Mouse (Mus musculus): ENCODE data around the gene Inip. TPM values are rescaled to one million over a fixed set of nuclear protein-coding genes. Genes with fewer than 3 reads are reported as not detected.

The Inip gene
- 19.0 and 19.9 TPM in 2 replicates for total RNA-seq (2021)
- long read RNA-seq, transcript Inip-201 (5 exons, 3,237 nt): minor isoform, 6 of 18 reads
- long read RNA-seq, transcript Inip-202 (4 exons, 1,438 nt): major isoform, 9 of 18 reads
- long read RNA-seq, partial matches to known transcripts: 0 of 18 reads
- long read RNA-seq, other reads (novel, unspliced or antisense): 1 of 18 reads

DNA sequence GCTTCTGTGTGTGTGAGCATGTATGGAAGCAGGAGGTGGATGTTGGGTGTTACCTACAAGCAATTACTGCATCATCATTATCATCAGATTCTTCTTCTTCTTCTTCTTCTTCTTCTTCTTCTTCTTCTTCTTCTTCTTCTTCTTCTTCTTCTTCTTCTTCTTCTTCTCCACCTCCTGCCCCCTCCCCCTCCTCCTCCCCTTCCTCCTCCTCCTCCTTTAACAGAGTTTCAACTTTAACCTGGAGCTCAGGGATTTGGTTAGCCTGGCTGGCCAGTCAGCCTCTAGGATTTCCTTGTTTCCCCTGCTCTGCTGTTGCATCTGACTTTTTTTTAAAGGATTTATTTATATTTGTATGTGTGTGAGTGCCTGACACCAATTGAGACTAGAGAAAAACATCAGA, at the start of gene Inip:
Gene Inip, minus strand, starts transcription at position 101 of the 400 bp plus-strand sequence.
- DNase-seq: no peak

- DNase-seq: peak; percentile 83
These were observed 48.8 kb upstream of the Inip start for GRCm38 (mm10) chr4:59850181-59850580.

- no peak for DNase-seq
These were observed 46.1 kb upstream of the Inip start for GRCm38 (mm10) chr4:59847447-59847846.

- no peak for DNase-seq
These were observed 43.9 kb upstream of the Inip start for GRCm38 (mm10) chr4:59845245-59845637.

DNA sequence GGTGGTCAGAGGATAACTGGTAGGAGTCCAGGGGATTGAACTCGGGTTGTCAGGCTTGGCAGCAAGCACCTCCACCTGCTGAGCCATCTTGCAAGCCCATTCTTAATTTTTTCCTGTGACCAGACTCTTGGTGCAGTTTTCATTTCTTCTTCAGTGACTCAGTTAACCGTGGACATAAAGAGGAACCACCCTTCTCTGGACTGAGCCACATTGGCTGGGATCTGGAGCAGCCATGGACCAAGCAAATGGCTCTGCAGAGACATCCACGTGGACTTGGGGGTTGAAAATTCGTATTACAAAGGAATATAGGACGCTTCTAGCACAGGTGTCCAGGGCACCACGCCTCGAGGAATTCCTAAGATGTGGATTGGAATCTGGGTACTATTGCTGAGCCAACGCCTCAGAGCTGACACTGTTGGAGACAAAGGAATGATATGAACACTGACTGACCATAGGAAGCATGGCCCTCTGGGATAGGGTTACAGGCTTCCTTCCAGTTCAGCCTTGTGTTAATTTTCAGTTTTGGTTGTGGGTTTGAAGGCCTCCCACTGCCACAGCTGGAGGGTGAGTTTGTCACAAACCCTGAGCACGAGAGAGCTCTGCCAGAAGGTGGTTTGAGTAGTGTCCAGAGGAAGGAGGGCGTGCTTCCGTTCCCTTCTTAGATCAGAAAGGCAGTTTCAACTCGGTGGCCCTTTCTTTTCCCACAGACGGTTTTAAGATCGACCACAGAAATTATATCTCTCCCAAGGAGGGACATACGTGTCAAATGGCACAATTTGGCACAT, 43.3 kb upstream of the Inip start:
- no peak for DNase-seq

DNA sequence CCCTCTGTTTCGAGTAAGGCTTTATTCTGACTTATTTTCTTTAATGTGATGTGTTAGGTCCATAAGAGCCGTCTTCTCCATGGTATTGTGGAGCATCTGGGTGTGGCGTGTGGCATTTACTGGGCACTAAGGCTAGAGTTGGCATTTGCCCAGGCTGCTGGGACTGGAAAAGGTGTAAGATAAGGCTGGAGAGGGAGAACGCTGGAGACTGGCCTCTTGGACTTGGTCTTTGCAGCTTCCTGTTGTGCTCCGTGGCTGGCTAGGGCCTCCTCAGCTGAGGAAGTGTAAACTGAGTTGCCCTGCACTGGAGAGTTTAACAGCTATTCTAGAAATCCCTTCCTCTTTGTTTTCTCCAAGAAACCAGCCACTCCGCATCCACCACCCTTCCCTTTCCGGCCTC, 36.3 kb upstream of the Inip start:
- DNase-seq: no peak

DNA sequence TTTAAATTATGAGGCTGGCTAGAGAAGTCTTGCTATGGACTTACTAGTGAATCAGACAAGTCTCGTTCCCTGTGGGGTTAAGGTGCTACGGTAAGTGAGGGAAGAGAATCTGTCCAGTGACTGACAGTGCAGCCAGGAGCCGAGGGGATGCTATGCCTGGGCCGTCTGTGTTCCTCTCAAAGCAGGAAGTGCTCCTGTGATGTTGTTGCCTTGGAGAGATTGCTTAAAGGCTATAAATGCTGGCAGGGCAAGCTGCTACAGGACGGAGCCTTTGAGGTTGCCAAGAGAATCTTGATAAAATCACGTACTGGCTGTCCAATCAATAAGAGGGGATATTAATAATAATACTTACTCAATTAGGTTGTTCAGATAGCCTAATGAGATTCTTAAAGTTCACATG, 31.4 kb upstream of the Inip start:
- no peak for DNase-seq

- no peak for DNase-seq
These were observed 29.6 kb upstream of the Inip start for GRCm38 (mm10) chr4:59831038-59831437.

DNA sequence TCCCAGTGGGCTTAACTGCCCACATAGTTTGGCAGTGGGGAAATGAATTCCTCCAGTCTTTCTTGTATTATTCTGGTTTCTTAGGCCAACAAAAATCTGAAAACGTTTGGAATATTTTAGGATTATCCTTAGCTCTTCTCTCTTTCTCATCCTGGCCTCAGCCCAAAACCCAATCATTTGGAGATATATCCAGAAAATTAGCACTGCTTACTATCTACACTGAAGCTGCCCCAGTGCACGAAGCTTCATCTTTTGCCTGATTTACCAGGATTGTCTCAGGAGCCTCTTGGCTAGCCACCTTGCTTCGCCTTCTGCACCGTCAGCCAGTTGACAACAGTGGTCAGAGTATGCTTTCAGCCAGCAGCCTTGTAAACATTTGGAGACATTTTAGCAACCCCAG, 27.7 kb upstream of the Inip start:
- DNase-seq: no peak

- no peak for DNase-seq
These were observed 25.0 kb upstream of the Inip start for GRCm38 (mm10) chr4:59826381-59826780.

DNA sequence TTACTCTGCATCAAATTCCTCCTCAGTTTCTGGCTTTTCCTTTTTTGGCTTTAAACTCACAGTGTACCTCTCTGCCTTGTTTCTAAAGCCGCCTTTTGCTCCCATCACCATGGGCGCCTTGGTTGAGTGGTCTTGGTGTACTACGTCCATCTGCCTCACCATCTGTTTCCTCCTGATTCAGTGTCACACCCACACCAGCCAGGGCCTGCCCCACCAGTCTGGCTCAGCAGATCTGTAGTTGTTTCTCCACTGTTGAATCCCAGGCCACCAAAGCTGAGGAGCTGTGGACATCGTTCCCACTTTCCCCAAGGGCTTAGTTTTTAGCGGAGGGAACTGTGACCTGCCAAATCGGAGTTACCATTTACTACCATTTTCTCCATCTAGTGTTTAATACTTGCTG, 24.2 kb upstream of the Inip start:
- DNase-seq: no peak

GRCm38 (mm10) chr4:59824860-59825259, 23.5 kb upstream of the Inip start:
- DNase-seq: no peak

GRCm38 (mm10) chr4:59823470-59823869, 22.1 kb upstream of the Inip start:
- DNase-seq: no peak

GRCm38 (mm10) chr4:59822119-59822518, 20.7 kb upstream of the Inip start:
- no peak for DNase-seq

DNA sequence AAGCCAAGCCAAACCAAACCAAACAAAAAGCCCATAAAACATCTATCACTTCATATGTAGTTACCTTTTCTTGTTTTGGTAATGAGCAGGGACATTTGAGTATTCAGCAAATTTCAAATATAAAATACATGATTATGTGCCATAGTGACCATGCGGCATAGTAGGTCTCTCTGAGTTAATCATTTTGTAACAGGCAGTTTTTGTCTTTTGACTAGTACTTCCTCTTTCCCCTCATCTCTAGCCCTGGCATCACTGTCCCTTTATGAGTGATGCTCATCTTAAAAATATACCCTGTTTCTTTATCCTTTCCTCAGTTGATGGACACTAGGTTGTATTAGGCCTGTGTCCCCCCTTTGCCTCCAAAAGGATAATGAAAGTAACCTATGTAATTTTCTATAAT, 20.1 kb upstream of the Inip start:
- no peak for DNase-seq

DNA sequence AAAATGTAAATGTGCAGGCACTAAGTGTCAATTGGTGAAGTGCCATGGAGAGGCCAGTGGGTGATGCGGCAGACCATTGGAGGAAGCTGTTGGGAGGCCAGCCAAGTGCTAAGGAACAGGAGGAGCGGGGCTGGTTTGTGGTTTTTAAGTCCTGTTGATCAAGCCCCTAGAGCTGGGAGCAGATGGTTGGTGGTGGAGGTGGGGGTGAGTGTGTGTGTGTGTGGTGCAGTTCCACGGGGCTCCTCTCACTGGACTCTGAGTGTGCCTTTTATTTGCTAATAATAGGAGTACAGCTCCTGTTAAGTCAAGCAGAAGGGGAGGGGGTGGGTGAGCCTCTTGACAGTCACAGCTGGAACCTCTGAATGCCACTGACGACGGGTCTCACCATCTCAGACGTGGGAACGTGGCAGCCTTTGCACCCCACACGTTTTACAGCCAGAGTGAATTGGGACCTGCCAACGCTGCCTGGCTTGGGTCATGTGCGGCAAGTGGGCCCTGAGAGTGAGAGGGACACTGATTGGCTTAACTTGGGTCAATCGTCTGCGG, 18.2 kb upstream of the Inip start:
- no peak for DNase-seq

DNA sequence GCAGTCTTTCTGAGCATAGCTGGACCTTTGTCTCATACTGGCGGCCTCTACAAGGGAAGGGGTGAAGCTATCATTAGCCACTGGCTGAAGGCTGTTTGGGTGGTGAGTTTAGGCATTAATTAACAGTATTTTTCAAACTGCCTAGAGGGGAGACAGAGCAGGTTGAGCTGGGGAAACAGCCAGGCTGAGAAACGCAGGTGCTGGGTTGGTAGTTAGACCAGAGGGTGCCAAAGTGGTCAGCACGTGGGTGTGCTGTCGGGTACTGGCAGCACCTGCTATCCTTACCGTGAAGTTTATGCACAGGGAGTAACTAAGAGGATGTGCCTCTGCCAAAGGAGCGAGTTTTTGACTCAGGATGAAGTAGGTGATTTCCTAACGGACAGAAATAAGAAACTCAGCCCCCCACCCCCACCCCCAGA, 17.7 kb upstream of the Inip start:
- DNase-seq: no peak

DNA sequence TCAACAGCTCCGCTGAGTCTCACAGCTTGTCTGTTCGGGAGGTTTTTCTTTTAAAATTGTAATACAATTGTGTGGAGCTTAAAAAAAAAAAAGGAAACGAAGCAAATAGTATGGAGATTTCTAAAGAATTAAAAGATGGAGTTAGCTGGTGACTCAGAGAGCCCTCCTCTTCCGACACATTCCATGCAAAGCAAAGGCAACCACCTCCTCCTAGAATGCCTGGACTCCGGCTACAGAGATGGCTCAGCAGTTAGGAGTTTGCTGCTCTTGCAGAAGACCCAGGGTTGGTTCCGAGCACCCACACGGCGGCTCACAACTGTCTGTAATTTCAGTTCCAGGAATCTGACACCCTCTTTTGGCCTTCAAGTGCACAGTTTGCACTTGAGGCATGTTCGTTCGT, 17.1 kb upstream of the Inip start:
- DNase-seq: no peak

DNA sequence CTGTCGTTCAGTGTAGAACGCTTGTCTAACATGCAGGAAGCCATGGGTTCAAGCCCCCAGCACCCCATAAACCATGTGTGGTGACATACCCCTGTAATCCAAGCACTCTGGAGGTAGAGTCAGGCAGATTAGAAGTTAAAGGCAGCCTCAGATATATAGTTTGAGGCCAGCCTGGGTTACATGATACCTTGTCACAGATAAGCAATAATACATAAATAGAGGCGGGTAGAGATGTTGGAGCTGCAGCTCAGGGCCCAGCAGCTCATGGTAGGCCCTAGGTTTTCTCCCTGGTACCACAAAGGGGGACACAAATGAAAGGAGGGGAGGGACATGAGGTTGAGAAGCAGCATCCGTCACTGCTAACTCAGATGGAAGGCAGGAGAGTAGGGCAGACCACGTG, 16.4 kb upstream of the Inip start:
- no peak for DNase-seq

- no peak for DNase-seq
These were observed 15.1 kb upstream of the Inip start for GRCm38 (mm10) chr4:59816477-59816876.

DNA sequence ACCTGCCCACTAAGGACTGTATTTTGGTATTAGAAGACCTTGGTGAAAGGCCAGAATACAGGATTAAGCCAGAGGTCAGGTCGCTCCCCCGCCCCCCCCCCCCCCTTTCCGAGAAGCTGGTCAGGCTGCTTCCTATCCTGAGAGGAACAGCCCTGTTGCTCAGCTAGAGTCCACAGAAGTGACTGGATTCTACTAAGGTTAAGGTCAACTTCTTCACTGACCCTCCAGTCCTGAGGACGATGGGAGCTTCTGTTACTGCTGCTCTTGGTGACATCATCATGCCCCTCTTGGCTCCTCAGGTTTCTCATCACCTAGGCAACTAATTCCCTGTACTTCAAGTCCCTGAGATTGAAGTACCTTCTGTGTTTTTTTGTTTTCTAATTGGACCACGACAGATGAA, 14.6 kb upstream of the Inip start:
- no peak for DNase-seq

DNA sequence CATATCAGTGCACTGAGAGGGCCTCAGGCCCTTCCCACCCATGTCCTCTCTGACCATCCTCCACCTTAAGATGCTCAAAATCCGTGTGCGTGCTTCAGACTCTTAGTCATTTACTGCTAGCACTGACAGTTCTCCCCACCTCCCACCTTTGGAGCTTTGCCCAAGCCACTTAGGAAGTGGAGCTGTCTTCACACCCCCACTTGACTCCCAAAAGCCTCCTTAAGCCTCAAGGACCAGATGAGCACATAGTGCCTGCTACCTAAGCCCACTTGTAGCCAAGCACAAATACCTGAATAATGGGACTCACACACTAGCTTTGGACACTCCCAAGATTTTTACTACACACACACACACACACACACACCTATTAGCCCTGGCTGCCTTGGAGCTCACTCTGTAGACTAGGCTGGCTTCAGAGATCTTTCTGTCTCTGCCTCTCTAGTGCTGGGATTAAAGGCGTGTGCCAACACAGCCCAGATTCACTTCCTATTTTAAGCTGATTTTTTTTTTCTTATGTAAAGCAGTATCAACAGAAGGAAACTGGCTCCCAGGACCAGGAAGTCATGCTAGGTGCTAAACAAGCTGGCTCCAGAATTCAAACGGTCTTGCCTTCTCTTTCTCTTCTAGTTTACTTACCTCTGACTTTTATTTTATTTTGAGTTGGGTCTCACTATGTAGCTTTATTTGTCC, 13.9 kb upstream of the Inip start:
- no peak for DNase-seq

DNA sequence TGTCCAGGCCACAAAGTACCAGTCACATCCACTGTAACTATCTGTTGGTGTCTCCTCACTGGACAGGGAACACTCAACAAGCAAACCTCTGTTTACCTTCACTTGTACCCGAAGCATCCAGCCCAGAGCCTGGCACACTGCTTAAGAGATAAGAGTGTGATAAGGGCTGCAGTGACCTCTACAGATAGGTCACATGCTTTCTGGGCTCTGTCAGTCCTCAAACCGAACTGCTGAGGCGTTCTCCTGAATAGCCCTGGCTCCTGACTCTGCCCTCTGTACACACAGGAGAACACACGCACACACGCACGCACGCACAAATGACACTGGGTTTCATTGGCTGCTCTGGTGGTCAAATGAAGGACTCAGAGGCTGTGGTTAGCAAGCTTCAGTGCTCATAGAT, 12.7 kb upstream of the Inip start:
- DNase-seq: no peak

Data from adrenal gland, postnatal 25 days (tissue).